Mouse (Mus musculus) adrenal gland, postnatal 10 days (tissue): ENCODE measurements around the gene Slc22a7. TPM values are rescaled to one million over a fixed set of nuclear protein-coding genes. Genes with fewer than 3 reads are reported as not detected.

Source experiments
- DNase-seq: peaks from one replicate; pipeline ENCODE4 v3.0.0; 2021; ENCODE audit warnings: mixed read lengths
- long read RNA-seq, 2 experiments: library from polyadenylated mRNA; stranded (forward); transcript quantifications; one replicate each; pipeline ENCODE4 v2.0.0; 2021
- total RNA-seq, 2 experiments: library from RNA; stranded (reverse); gene quantifications; 2 replicates each; pipeline ENCODE4 v1.2.3; 2021

The Slc22a7 gene
- total RNA-seq = 10 to 100 TPM in 1 of 2 experiments, 1 to 10 TPM in 1; 5.4 to 14.6 TPM
- long read RNA-seq, experiment 1, transcript Slc22a7-201 (10 exons, 1,989 nt) = major isoform, 37 of 42 reads
- long read RNA-seq, experiment 1, partial matches to known transcripts = 2 of 42 reads
- long read RNA-seq, experiment 1, other reads (novel, unspliced or antisense) = 3 of 42 reads
- long read RNA-seq, experiment 2 = 0 reads

- DNase-seq = no peak
Measured at GRCm38 (mm10) chr17:46438298-46438873, at the start of gene Slc22a7. TSS of gene Slc22a7 (minus strand) at chr17:46438457.

GRCm38 (mm10) chr17:46487431-46487830 lies 49.2 kb upstream of the Slc22a7 start, which contains the start of gene Ttbk1:
TSS of gene Ttbk1 (minus strand) at chr17:46487675.
- peak; percentile 16 for DNase-seq

GRCm38 (mm10) chr17:46486995-46487394 lies 48.7 kb upstream of the Slc22a7 start:
- no peak for DNase-seq

- DNase-seq = no peak
Measured at GRCm38 (mm10) chr17:46484461-46484875, 46.2 kb upstream of the Slc22a7 start.

GRCm38 (mm10) chr17:46484021-46484431 lies 45.8 kb upstream of the Slc22a7 start:
- DNase-seq = peak; percentile 37

- peak; percentile 38 for DNase-seq
Measured at GRCm38 (mm10) chr17:46483561-46484001, 45.3 kb upstream of the Slc22a7 start.

- no peak for DNase-seq
Measured at GRCm38 (mm10) chr17:46477286-46477685, 39.0 kb upstream of the Slc22a7 start.

GRCm38 (mm10) chr17:46476601-46477000 lies 38.3 kb upstream of the Slc22a7 start:
- DNase-seq = no peak

GRCm38 (mm10) chr17:46467830-46468229 lies 29.6 kb upstream of the Slc22a7 start:
- no peak for DNase-seq

- peak; percentile 68 for DNase-seq
Measured at GRCm38 (mm10) chr17:46462226-46462625, 24.0 kb upstream of the Slc22a7 start.

- DNase-seq = peak; percentile 26
Measured at GRCm38 (mm10) chr17:46461347-46461746, 23.1 kb upstream of the Slc22a7 start.

GRCm38 (mm10) chr17:46460673-46461072 lies 22.4 kb upstream of the Slc22a7 start:
- DNase-seq = peak; percentile 16

- DNase-seq = no peak
Measured at GRCm38 (mm10) chr17:46458439-46458838, 20.2 kb upstream of the Slc22a7 start.

GRCm38 (mm10) chr17:46457791-46458190 lies 19.5 kb upstream of the Slc22a7 start:
- DNase-seq = peak; percentile 75

- peak; percentile 53 for DNase-seq
Measured at GRCm38 (mm10) chr17:46455110-46455691, 16.9 kb upstream of the Slc22a7 start.

- no peak for DNase-seq
Measured at GRCm38 (mm10) chr17:46454539-46454938, 16.3 kb upstream of the Slc22a7 start.

GRCm38 (mm10) chr17:46453970-46454411 lies 15.7 kb upstream of the Slc22a7 start:
- DNase-seq = no peak

- DNase-seq = no peak
Measured at GRCm38 (mm10) chr17:46453302-46453948, 15.2 kb upstream of the Slc22a7 start.

GRCm38 (mm10) chr17:46452683-46453082 lies 14.4 kb upstream of the Slc22a7 start:
- no peak for DNase-seq

- no peak for DNase-seq
Measured at GRCm38 (mm10) chr17:46446264-46446663, 8.0 kb upstream of the Slc22a7 start.

- no peak for DNase-seq
Measured at GRCm38 (mm10) chr17:46444839-46445579, 6.8 kb upstream of the Slc22a7 start.

- no peak for DNase-seq
Measured at GRCm38 (mm10) chr17:46439176-46439575, 919 bp upstream of the Slc22a7 start.
